Mouse (Mus musculus) kidney, postnatal 0 days (tissue): ENCODE data around the gene Trim38. TPM values are rescaled to one million over a fixed set of nuclear protein-coding genes. Genes with fewer than 3 reads are reported as not detected.
A peak's percentile ranks its signal among the peaks of the same experiment; 100 is the strongest.
"Not testable (repeated sequence)": the region's sequence is repeated elsewhere in the genome, so short reads cannot be mapped to it uniquely, and the experiment has no call there.

ENCODE experiments used
- ATAC-seq: fragments of 200-750 bp; cut with Nextera tagmentation; replicated peaks from 2 replicates; pipeline ENCODE4 v1.8.0; 2017; ENCODE audit warnings: low read depth, moderate number of reproducible peaks, moderate TSS enrichment, moderate library complexity; ENCODE audit not compliant: low FRiP score
- DNase-seq: peaks from one replicate; pipeline ENCODE4 v3.0.0-alpha.2; 2016; ENCODE audit warnings: low spot score
- H3K27ac ChIP-seq: fragments of 300-500 bp; sonication (generic); 2 replicates; pipeline ENCODE4 v1.5.1; 2014; ENCODE audit warnings: mild to moderate bottlenecking
- H3K27me3 ChIP-seq: fragments of 300-500 bp; sonication (generic); 2 replicates; pipeline ENCODE4 v1.6.1; 2014; ENCODE audit warnings: low read length, mixed read lengths; ENCODE audit not compliant: insufficient read depth
- H3K36me3 ChIP-seq: fragments of 300-500 bp; sonication (generic); 2 replicates; pipeline ENCODE4 v1.6.1; 2014; ENCODE audit warnings: low read length, mixed read lengths; ENCODE audit not compliant: insufficient read depth
- H3K4me1 ChIP-seq: fragments of 300-500 bp; sonication (generic); replicated peaks from 2 replicates; pipeline ENCODE4 v1.6.1; 2014; ENCODE audit warnings: antibody characterized with exemption, low read length, mixed read lengths; ENCODE audit not compliant: insufficient read depth
- H3K4me2 ChIP-seq: fragments of 300-500 bp; sonication (generic); 2 replicates; pipeline ENCODE4 v1.6.1; 2014; ENCODE audit warnings: mild to moderate bottlenecking, low read length, moderate library complexity, mixed read lengths
- H3K4me3 ChIP-seq: fragments of 300-500 bp; sonication (generic); replicated peaks from 2 replicates; pipeline ENCODE4 v1.5.1; 2014; ENCODE audit warnings: low read depth, low read length
- H3K9ac ChIP-seq: fragments of 300-500 bp; sonication (generic); 2 replicates; pipeline ENCODE4 v1.6.1; 2014; ENCODE audit warnings: low read depth, low read length
- H3K9me3 ChIP-seq: fragments of 300-500 bp; sonication (generic); replicated peaks from 2 replicates; pipeline ENCODE4 v1.6.1; 2016; ENCODE audit warnings: low read length, inconsistent platforms, mixed read lengths
- CTCF ChIP-seq: IDR thresholded peaks from 2 replicates; pipeline ENCODE4 v1.5.1; 2016; ENCODE audit warnings: antibody characterized with exemption, low read depth, mild to moderate bottlenecking, moderate library complexity
- WGBS: fragments of 180-500 bp; shearing (Covaris S2); extraction: QIAGEN DNeasy Blood & Tissue Kit; methylation state at CpG from one replicate; pipeline ENCODE4 v1.1.7; 2014; 5-methylcytosine and 5-hydroxymethylcytosine counted together
- polyA plus RNA-seq: library from polyadenylated mRNA; unstranded; fragments of >200 nt; fragmentation: Nextera tagmentation; extraction: Ambion mirVana; gene quantifications from 2 replicates; pipeline ENCODE4 v1.2.1, GENCODE M21; 2015

Trim38 gene
- polyA plus RNA-seq, 1 experiment from 2014 or later: not detected

- not testable (repeated sequence) for H3K27me3 ChIP-seq, H3K9me3 ChIP-seq, H3K36me3 ChIP-seq
- Histone ChIP-seq H3K27ac (peak within 1 kb of the TSS; percentile 92), H3K9ac (peak within 1 kb of the TSS; percentile 48; the same call in 1 of the 2 replicates), H3K4me1 (peaks cover 11% of the 10 kb centered on the region), H3K4me2 (peak within 1 kb of the TSS; percentile 52), H3K4me3 (peak within 1 kb of the TSS; percentile 26)
- ATAC-seq (0 out of 2 replicates have a peak, but pooled peaks have one; percentile 37), DNase-seq (peak; percentile 97)
- WGBS: under 1% methylated on average over 25 of the region's 47 CpGs
- TF ChIP-seq CTCF: 0 out of 2 replicates have a peak, but pooled peaks have one; percentile 10
These were observed 18.8 kb upstream of the Trim38 start, which contains the start of gene Hist1h2ab for GRCm38 (mm10) chr13:23750839-23751477. Gene Hist1h2ab (plus strand): TSS chr13:23751126.

GRCm38 (mm10) chr13:23751478-23751956 lies 18.2 kb upstream of the Trim38 start:
- TF ChIP-seq CTCF: no peak
- H3K27me3 ChIP-seq: no peaks in the 10 kb centered on the region
- no peaks in the 10 kb centered on the region for H3K9me3 ChIP-seq
- under 1% methylated on average over 11 of the region's 11 CpGs for WGBS
- H3K4me3 ChIP-seq: peak overlapping the region; percentile 26
- ATAC-seq (no peak), DNase-seq (peak; percentile 46)
- peak overlapping the region; percentile 92 for H3K27ac ChIP-seq
- peak overlapping the region; percentile 52 for H3K4me2 ChIP-seq
- H3K4me1 ChIP-seq: peaks cover 11% of the 10 kb centered on the region
- H3K9ac ChIP-seq: peak overlapping the region; percentile 48; the same call in 1 of the 2 replicates
- H3K36me3 ChIP-seq: no peaks in the 10 kb centered on the region

GRCm38 (mm10) chr13:23752067-23752741 lies 17.5 kb upstream of the Trim38 start, which contains the start of gene Hist1h3b:
Gene Hist1h3b (plus strand): TSS chr13:23752267.
- DNase-seq (peak; percentile 98), ATAC-seq (peak; percentile 72)
- not testable (repeated sequence) for H3K4me1 ChIP-seq, H3K36me3 ChIP-seq, H3K27me3 ChIP-seq, H3K9me3 ChIP-seq
- WGBS: 1% methylated on average over 16 of the region's 47 CpGs
- Histone ChIP-seq H3K4me2 (peak within 1 kb of the TSS; percentile 52), H3K4me3 (peak within 1 kb of the TSS; percentile 26), H3K9ac (peak within 1 kb of the TSS; percentile 48; the same call in 1 of the 2 replicates), H3K27ac (peak within 1 kb of the TSS; percentile 92)

- Histone ChIP-seq H3K4me2 (peak overlapping the region; percentile 50), H3K36me3 (no peaks in the 10 kb centered on the region), H3K27ac (no peak overlapping the region; the same call in 1 of the 2 replicates), H3K9ac (0 out of 2 replicates have a peak overlapping the region, but pooled peaks have one; percentile 2), H3K4me1 (peaks cover 5% of the 10 kb centered on the region; the same call in 1 of the 2 replicates), H3K9me3 (no peaks in the 10 kb centered on the region), H3K27me3 (no peaks in the 10 kb centered on the region), H3K4me3 (peak overlapping the region; percentile 20; the same call in 1 of the 2 replicates)
- 6% methylated on average over 6 of the region's 6 CpGs for WGBS
- TF ChIP-seq CTCF: no peak
- ATAC-seq (no peak), DNase-seq (no peak)
These were observed 17.0 kb upstream of the Trim38 start for GRCm38 (mm10) chr13:23752742-23753172.

- WGBS: 54% methylated on average over 4 of the region's 4 CpGs
- H3K4me2 ChIP-seq: no peak overlapping the region
- no peak overlapping the region for H3K27ac ChIP-seq
- H3K36me3 ChIP-seq: no peaks in the 10 kb centered on the region
- DNase-seq: no peak
- H3K27me3 ChIP-seq: no peaks in the 10 kb centered on the region
- ATAC-seq: no peak
- no peak for TF ChIP-seq CTCF
- H3K4me1 ChIP-seq: no peaks in the 10 kb centered on the region
- H3K9ac ChIP-seq: no peak overlapping the region
- H3K4me3 ChIP-seq: no peak overlapping the region
- no peaks in the 10 kb centered on the region for H3K9me3 ChIP-seq
These were observed 16.2 kb upstream of the Trim38 start for GRCm38 (mm10) chr13:23753314-23754078.

- TF ChIP-seq CTCF: no peak
- H3K27ac ChIP-seq: no peak overlapping the region
- ATAC-seq (no peak), DNase-seq (no peak)
- no peak overlapping the region for H3K4me3 ChIP-seq
- no peak overlapping the region for H3K9ac ChIP-seq
- no peaks in the 10 kb centered on the region for H3K36me3 ChIP-seq
- no peaks in the 10 kb centered on the region for H3K9me3 ChIP-seq
- H3K27me3 ChIP-seq: no peaks in the 10 kb centered on the region
- no peak overlapping the region for H3K4me2 ChIP-seq
- H3K4me1 ChIP-seq: peaks cover 2% of the 10 kb centered on the region; the same call in 1 of the 2 replicates
These were observed 14.7 kb upstream of the Trim38 start for GRCm38 (mm10) chr13:23755000-23755399.
